Mouse (Mus musculus) stomach, postnatal 0 days (tissue): ENCODE data around the gene Rabl3. TPM values are rescaled to one million over a fixed set of nuclear protein-coding genes. Genes with fewer than 3 reads are reported as not detected.

ENCODE experiments used
- ATAC-seq: fragments of 200-750 bp; cut with Nextera tagmentation; 2 replicates; pipeline ENCODE4 v1.8.0; 2017; ENCODE audit not compliant: low FRiP score, low TSS enrichment
- DNase-seq: peaks from one replicate; pipeline ENCODE4 v3.0.0-alpha.2; 2016; ENCODE audit warnings: low spot score
- H3K27ac ChIP-seq: fragments of 300-500 bp; sonication (generic); replicated peaks from 2 replicates; pipeline ENCODE4 v1.5.1; 2014; ENCODE audit warnings: mild to moderate bottlenecking, control low read depth
- H3K27me3 ChIP-seq: fragments of 300-500 bp; sonication (generic); 2 replicates; pipeline ENCODE4 v1.6.1; 2014; ENCODE audit warnings: low read length; ENCODE audit not compliant: control insufficient read depth, insufficient read depth
- H3K36me3 ChIP-seq: fragments of 300-500 bp; sonication (generic); 2 replicates; pipeline ENCODE4 v1.6.1; 2014; ENCODE audit warnings: low read length, mixed read lengths; ENCODE audit not compliant: control insufficient read depth, insufficient read depth
- H3K4me1 ChIP-seq: fragments of 300-500 bp; sonication (generic); replicated peaks from 2 replicates; pipeline ENCODE4 v1.6.1; 2014; ENCODE audit warnings: antibody characterized with exemption; ENCODE audit not compliant: control insufficient read depth, insufficient read depth
- H3K4me2 ChIP-seq: fragments of 300-500 bp; sonication (generic); replicated peaks from 2 replicates; pipeline ENCODE4 v1.6.1; 2014; ENCODE audit warnings: low read depth, mild to moderate bottlenecking, control low read depth, moderate library complexity
- H3K4me3 ChIP-seq: fragments of 300-500 bp; sonication (generic); 2 replicates; pipeline ENCODE4 v1.5.1; 2014; ENCODE audit warnings: low read depth, low read length, control low read depth
- H3K9ac ChIP-seq: fragments of 300-500 bp; sonication (generic); 2 replicates; pipeline ENCODE4 v1.6.1; 2014; ENCODE audit warnings: mild to moderate bottlenecking, low read length, control low read depth, mixed read lengths
- H3K9me3 ChIP-seq: fragments of 300-500 bp; sonication (generic); 2 replicates; pipeline ENCODE4 v1.6.1; 2016; ENCODE audit warnings: low read length; ENCODE audit not compliant: control insufficient read depth
- CTCF ChIP-seq: IDR thresholded peaks from 2 replicates; pipeline ENCODE4 v1.5.1; 2016; ENCODE audit warnings: antibody characterized with exemption, low read depth, mild to moderate bottlenecking, moderate library complexity
- EP300 ChIP-seq: optimal IDR thresholded peaks from 2 replicates; pipeline ENCODE3; 2016; ENCODE audit warnings: antibody characterized with exemption
- WGBS: fragments of 180-500 bp; shearing (Covaris S2); extraction: QIAGEN DNeasy Blood & Tissue Kit; methylation state at CpG from one replicate; pipeline ENCODE4 v1.1.7; 2014; 5-methylcytosine and 5-hydroxymethylcytosine counted together
- polyA plus RNA-seq: library from polyadenylated mRNA; unstranded; fragments of >200 nt; fragmentation: Nextera tagmentation; extraction: Ambion mirVana; gene quantifications from 2 replicates; pipeline ENCODE4 v1.2.1, GENCODE M21; 2015

Gene Rabl3
- polyA plus RNA-seq, 1 experiment from 2014 or later, result 13.2 TPM

DNA sequence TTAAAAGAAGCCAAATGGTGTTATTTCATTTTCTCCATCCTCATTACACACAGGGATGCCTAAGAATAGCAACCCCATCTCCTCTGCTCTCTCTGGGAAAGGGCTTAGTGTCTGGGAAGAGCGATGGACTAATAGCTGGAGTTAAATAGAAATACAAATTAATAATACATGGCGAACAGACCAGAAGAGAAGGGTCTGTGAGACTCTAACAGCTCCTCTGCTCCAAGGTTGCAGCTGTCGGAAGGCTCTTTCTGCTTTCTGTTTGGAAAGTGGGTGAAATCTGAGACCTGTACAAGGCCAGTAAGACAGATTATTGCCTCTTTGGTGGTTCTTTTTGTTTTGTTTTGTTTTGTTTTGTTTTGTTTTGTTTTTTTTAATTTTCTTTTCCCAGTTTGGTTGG, 31.9 kb downstream of the Rabl3 start:
- WGBS, result 60% methylated on average over 3 of the region's 3 CpGs
- Histone ChIP-seq H3K4me1 (no peaks in the 10 kb centered on the region), H3K9me3 (no peaks in the 10 kb centered on the region), H3K4me2 (no peak overlapping the region), H3K27me3 (no peaks in the 10 kb centered on the region), H3K27ac (0 out of 2 replicates have a peak overlapping the region, but pooled peaks have one; percentile 13), H3K36me3 (no peaks in the 10 kb centered on the region; the same call in 1 of the 2 replicates), H3K9ac (no peak overlapping the region), H3K4me3 (no peak overlapping the region)
- no peak for ATAC-seq
- no peak for DNase-seq
- TF ChIP-seq CTCF, result no peak
- no peak for TF ChIP-seq EP300

DNA sequence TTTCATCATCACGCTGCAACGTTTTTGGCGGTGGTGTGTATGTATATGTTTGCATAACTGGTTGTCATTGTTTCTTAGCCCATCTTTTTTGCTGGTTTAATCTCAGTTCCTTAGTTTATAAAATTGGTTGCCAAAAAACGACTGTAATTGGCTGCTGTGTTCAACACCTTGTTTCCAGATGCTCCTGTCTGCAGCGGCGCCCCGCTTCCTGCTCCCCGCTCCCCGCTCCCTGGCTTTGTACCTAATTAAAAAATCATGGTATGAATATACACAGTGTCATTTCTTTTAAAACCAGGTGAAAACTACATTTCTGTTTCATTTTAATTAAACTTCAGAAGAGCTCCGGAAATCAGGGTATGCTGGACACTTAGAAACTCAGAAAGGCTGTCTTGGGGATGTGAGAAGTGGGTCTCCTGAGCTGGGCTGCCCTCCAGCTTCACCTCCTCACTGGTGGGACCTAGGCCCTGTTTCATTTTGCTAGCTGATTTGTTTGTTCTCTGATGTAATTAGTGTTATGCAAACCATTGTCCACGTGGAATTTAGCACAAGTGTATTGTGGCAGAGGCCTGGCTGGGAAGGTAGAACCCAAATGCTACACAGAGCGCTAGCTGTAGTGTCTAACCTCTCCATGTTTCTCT, 32.6 kb downstream of the Rabl3 start:
- Histone ChIP-seq H3K4me2 (no peak overlapping the region), H3K27ac (no peak overlapping the region), H3K27me3 (no peaks in the 10 kb centered on the region), H3K4me3 (no peak overlapping the region), H3K9ac (no peak overlapping the region), H3K36me3 (no peaks in the 10 kb centered on the region; the same call in 1 of the 2 replicates), H3K9me3 (no peaks in the 10 kb centered on the region), H3K4me1 (no peaks in the 10 kb centered on the region)
- DNase-seq (no peak), ATAC-seq (no peak)
- TF ChIP-seq CTCF (no peak), EP300 (no peak)
- WGBS, result 79% methylated on average over 12 of the region's 12 CpGs

DNA sequence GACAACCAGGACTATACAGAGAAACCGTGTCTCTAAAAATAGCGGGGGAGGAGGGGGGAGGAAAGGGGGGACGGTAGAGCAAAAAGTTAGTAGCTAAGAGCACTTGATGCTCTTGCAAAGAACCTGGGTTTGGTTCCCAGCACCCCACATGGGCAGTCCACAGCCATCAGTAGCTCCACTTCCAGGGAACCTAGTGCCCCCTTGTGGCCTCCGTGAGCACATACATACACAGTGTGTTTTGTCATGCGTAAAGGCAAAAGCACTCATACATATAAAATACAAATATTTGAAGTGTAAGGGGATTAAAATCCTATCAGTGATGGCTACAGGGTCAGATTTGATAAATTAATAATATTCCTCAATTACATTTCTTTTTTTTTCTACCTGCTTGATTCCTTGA, 33.4 kb downstream of the Rabl3 start:
- ATAC-seq, result no peak
- Histone ChIP-seq H3K9ac (no peak overlapping the region), H3K9me3 (no peaks in the 10 kb centered on the region), H3K27ac (no peak overlapping the region), H3K36me3 (no peaks in the 10 kb centered on the region; the same call in 1 of the 2 replicates), H3K4me1 (no peaks in the 10 kb centered on the region), H3K4me2 (no peak overlapping the region), H3K27me3 (no peaks in the 10 kb centered on the region), H3K4me3 (no peak overlapping the region)
- DNase-seq, result no peak
- TF ChIP-seq EP300 (no peak), CTCF (peak; percentile 42; the same call in 1 of the 2 replicates)
- WGBS, result 96% methylated on average over 5 of the region's 5 CpGs

DNA sequence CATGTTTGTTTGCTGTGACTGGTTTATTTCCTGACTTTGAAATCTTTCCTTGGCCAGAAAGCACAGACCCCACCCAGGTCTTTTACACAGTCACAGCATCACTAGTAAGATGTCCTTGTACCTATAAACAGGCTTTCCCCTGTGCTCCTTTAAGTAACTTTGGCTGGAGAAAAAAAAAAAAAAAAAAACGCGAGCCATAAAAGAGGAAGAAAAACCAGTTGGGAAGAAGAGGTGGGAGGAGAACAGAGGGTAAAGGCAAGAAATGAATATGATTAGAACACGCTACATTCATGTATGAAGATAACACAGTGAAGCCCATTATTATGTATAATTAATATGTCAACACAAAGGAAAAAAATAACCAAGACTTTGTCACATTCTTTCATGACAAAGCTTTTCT, 35.6 kb downstream of the Rabl3 start:
- Histone ChIP-seq H3K9me3 (no peaks in the 10 kb centered on the region), H3K4me3 (no peak overlapping the region), H3K4me2 (no peak overlapping the region), H3K36me3 (no peaks in the 10 kb centered on the region), H3K4me1 (no peaks in the 10 kb centered on the region), H3K27ac (no peak overlapping the region), H3K9ac (no peak overlapping the region), H3K27me3 (no peaks in the 10 kb centered on the region)
- 63% methylated on average over 3 of the region's 3 CpGs for WGBS
- DNase-seq (no peak), ATAC-seq (no peak)
- TF ChIP-seq CTCF (no peak), EP300 (no peak)

DNA sequence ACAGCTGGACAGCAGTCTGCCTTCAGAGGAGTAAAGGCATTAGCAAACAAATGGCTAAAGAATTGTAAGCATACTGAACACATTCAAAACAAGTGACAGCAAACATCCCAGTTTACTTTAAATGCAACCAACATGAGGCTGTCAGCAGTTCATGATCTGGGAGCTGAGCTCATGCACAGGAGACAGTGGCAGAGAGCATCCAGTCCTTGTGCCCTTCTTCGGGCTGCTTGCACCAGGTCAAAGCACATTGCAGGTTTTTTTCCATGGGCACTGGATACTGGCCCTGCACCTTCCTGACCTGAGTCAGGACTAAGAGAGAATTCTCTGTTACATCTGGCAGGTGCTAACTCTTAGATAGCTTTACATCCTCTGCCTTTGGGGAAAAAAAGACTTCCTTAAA, 39.9 kb downstream of the Rabl3 start:
- no peak for DNase-seq
- Histone ChIP-seq H3K27ac (no peak overlapping the region), H3K9ac (no peak overlapping the region), H3K4me3 (no peak overlapping the region), H3K36me3 (no peaks in the 10 kb centered on the region), H3K4me1 (no peaks in the 10 kb centered on the region), H3K27me3 (no peaks in the 10 kb centered on the region), H3K4me2 (no peak overlapping the region), H3K9me3 (no peaks in the 10 kb centered on the region)
- no peak for ATAC-seq
- WGBS, result 69% methylated on average over 1 of the region's 1 CpGs
- TF ChIP-seq CTCF (no peak), EP300 (no peak)

DNA sequence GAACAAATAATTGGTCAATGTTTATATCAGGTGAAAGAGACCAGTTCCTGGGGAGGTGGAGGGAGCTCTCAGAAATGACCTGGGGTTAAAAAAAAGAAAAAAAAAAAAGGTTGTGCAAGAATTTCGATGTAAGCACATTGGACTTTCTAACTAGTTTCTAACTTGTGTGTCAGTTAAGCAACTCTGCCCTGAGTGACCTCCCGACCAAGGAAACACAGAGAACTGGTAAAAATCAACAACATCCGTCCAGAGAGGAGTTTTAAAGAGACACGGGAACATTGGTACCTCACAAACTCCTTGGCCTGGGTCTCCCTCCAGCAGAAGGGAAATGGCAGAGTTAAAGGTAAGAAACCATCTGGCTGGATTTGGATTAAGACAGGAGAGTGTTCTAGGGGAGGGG, 40.3 kb downstream of the Rabl3 start, which contains the start of gene Hgd:
Hgd (plus strand) TSS at position 160 of the 400 bp plus-strand sequence.
- no peak for TF ChIP-seq EP300
- no peak for TF ChIP-seq CTCF
- no peaks in the 10 kb centered on the region for H3K27me3 ChIP-seq
- H3K4me3 ChIP-seq, result no peak within 1 kb of the TSS
- H3K9me3 ChIP-seq, result no peaks in the 10 kb centered on the region
- WGBS, result 47% methylated on average over 4 of the region's 4 CpGs
- DNase-seq, result no peak
- no peak within 1 kb of the TSS for H3K9ac ChIP-seq
- no peak within 1 kb of the TSS for H3K27ac ChIP-seq
- H3K36me3 ChIP-seq, result no peaks in the 10 kb centered on the region
- H3K4me2 ChIP-seq, result no peak within 1 kb of the TSS
- no peaks in the 10 kb centered on the region for H3K4me1 ChIP-seq
- no peak for ATAC-seq
